In genomic region chr8:112309816-112310215, GRCm38 (mm10) we compare ENCODE assay signal across 21 mouse cellular contexts.
"Had no signal": no experiment of that assay in that cellular context is flagged by ENCODE, and none has a peak within 500 bp of the region (broad histone marks: within the 10 kb centered on the region; RNA-seq: fewer than 3 reads in every experiment).

No protein-coding gene starts in this region.

- H3K9ac ChIP-seq: limb, embryonic 12.5 days; limb, embryonic 15.5 days; liver, embryonic 14.5 days; liver, postnatal 0 days; lung, embryonic 14.5 days; midbrain, embryonic 12.5 days; midbrain, embryonic 15.5 days; neural tube, embryonic 12.5 days; neural tube, embryonic 15.5 days; stomach, embryonic 15.5 days had no signal

- H3K36me3 ChIP-seq: limb, embryonic 12.5 days; limb, embryonic 15.5 days; midbrain, embryonic 12.5 days; midbrain, embryonic 15.5 days; neural tube, embryonic 12.5 days; neural tube, embryonic 15.5 days; stomach, embryonic 15.5 days had no signal

- H3K27me3 ChIP-seq: limb, embryonic 12.5 days; limb, embryonic 15.5 days; midbrain, embryonic 12.5 days; midbrain, embryonic 15.5 days; neural tube, embryonic 12.5 days; neural tube, embryonic 15.5 days; stomach, embryonic 15.5 days had no signal

- ATAC-seq: liver, postnatal 0 days; lung, postnatal 0 days; midbrain, embryonic 15.5 days had no signal

- DNase-seq: kidney, adult 2 months; kidney, postnatal 25 days; layer of hippocampus, adult 9-11 months; liver, postnatal 0 days; lung, embryonic 14.5 days; spleen, adult 18-20 months; thymus, postnatal 25 days had no signal

- H3K4me2 ChIP-seq: limb, embryonic 12.5 days; limb, embryonic 15.5 days; liver, embryonic 11.5 days; lung, embryonic 14.5 days; midbrain, embryonic 12.5 days; midbrain, embryonic 15.5 days; neural tube, embryonic 12.5 days; neural tube, embryonic 15.5 days; stomach, embryonic 15.5 days had no signal

- H3K4me1 ChIP-seq: limb, embryonic 12.5 days; limb, embryonic 15.5 days; midbrain, embryonic 12.5 days; midbrain, embryonic 15.5 days; neural tube, embryonic 12.5 days; neural tube, embryonic 15.5 days; stomach, embryonic 15.5 days had no signal

- H3K9me3 ChIP-seq: limb, embryonic 12.5 days; limb, embryonic 15.5 days; midbrain, embryonic 12.5 days; midbrain, embryonic 15.5 days; neural tube, embryonic 12.5 days; neural tube, embryonic 15.5 days; stomach, embryonic 15.5 days had no signal

- H3K27ac ChIP-seq: kidney, postnatal 0 days; layer of hippocampus, adult 2 months; left cerebral cortex, adult 2 months; limb, embryonic 12.5 days; limb, embryonic 15.5 days; liver, embryonic 14.5 days; macrophage; midbrain, embryonic 12.5 days; midbrain, embryonic 15.5 days; neural tube, embryonic 12.5 days; neural tube, embryonic 15.5 days; stomach, embryonic 15.5 days had no signal

- H3K4me3 ChIP-seq: layer of hippocampus, adult 2 months; left cerebral cortex, adult 2 months; limb, embryonic 12.5 days; limb, embryonic 15.5 days; midbrain, embryonic 12.5 days; midbrain, embryonic 15.5 days; neural tube, embryonic 12.5 days; neural tube, embryonic 15.5 days; stomach, embryonic 15.5 days had no signal
